Mouse (Mus musculus): ENCODE measurements around the gene Scrn1.

Gene Scrn1

GRCm38 (mm10) chr6:54566546-54566919, 244 bp upstream of the Scrn1 start:
- no peak for DNase-seq (ENCODE audit: low spot score in 2 of 2)

GRCm38 (mm10) chr6:54565012-54565411, 1.3 kb downstream of the Scrn1 start:
- DNase-seq (ENCODE audit: low spot score in 2 of 2): no peak

GRCm38 (mm10) chr6:54564506-54564991, 1.7 kb downstream of the Scrn1 start:
- DNase-seq (ENCODE audit: low spot score in 2 of 2): no peak

GRCm38 (mm10) chr6:54563561-54563960, 2.7 kb downstream of the Scrn1 start:
- no peak for DNase-seq (ENCODE audit: low spot score in 2 of 2)

GRCm38 (mm10) chr6:54562018-54562809, 4.1 kb downstream of the Scrn1 start:
- DNase-seq (ENCODE audit: low spot score in 2 of 2): no peak

- no peak for DNase-seq (ENCODE audit: low spot score in 2 of 2)
Measured at GRCm38 (mm10) chr6:54558466-54558865, 7.8 kb downstream of the Scrn1 start.

GRCm38 (mm10) chr6:54557671-54558070, 8.6 kb downstream of the Scrn1 start:
- DNase-seq (ENCODE audit: low spot score in 2 of 2): no peak

GRCm38 (mm10) chr6:54555816-54556215, 10.5 kb downstream of the Scrn1 start:
- no peak for DNase-seq (ENCODE audit: low spot score in 2 of 2)

GRCm38 (mm10) chr6:54554341-54555110, 11.8 kb downstream of the Scrn1 start:
- DNase-seq (ENCODE audit: low spot score in 2 of 2): no peak

GRCm38 (mm10) chr6:54553632-54554031, 12.7 kb downstream of the Scrn1 start:
- DNase-seq (ENCODE audit: low spot score in 2 of 2): no peak

- no peak for DNase-seq (ENCODE audit: low spot score in 2 of 2)
Measured at GRCm38 (mm10) chr6:54552721-54553413, 13.4 kb downstream of the Scrn1 start.

GRCm38 (mm10) chr6:54550801-54551323, 15.4 kb downstream of the Scrn1 start:
- DNase-seq (ENCODE audit: low spot score in 2 of 2): no peak

GRCm38 (mm10) chr6:54549311-54549710, 17.0 kb downstream of the Scrn1 start:
- no peak for DNase-seq (ENCODE audit: low spot score in 2 of 2)

GRCm38 (mm10) chr6:54548314-54549019, 17.8 kb downstream of the Scrn1 start:
- no peak for DNase-seq (ENCODE audit: low spot score in 2 of 2)

GRCm38 (mm10) chr6:54543646-54544045, 22.6 kb downstream of the Scrn1 start:
- no peak for DNase-seq (ENCODE audit: low spot score in 2 of 2)

- DNase-seq (ENCODE audit: low spot score in 2 of 2): no peak
Measured at GRCm38 (mm10) chr6:54542836-54543235, 23.5 kb downstream of the Scrn1 start.

GRCm38 (mm10) chr6:54540252-54540887, 25.9 kb downstream of the Scrn1 start:
- no peak for DNase-seq (ENCODE audit: low spot score in 2 of 2)

GRCm38 (mm10) chr6:54539396-54539795, 26.9 kb downstream of the Scrn1 start:
- no peak for DNase-seq (ENCODE audit: low spot score in 2 of 2)

GRCm38 (mm10) chr6:54538773-54539173, 27.5 kb downstream of the Scrn1 start:
- no peak for DNase-seq (ENCODE audit: low spot score in 2 of 2)

GRCm38 (mm10) chr6:54537053-54537452, 29.2 kb downstream of the Scrn1 start:
- no peak for DNase-seq (ENCODE audit: low spot score in 2 of 2)

- DNase-seq (ENCODE audit: low spot score in 2 of 2): no peak
Measured at GRCm38 (mm10) chr6:54535485-54535884, 30.8 kb downstream of the Scrn1 start.

Measured in frontal cortex, postnatal 10 days (tissue).